Mouse (Mus musculus) brain, embryonic 14.5 days (tissue): ENCODE measurements at regions not wholly inside any gene's neighbourhood (a gene's known extent, or its start where the extent isn't known, plus 50 kb on each side); places are given as distances from the start of the nearest gene placed in this dataset.

Source experiments
- CTCF ChIP-seq: fragments of 200-500 bp; IDR thresholded peaks from 2 replicates; pipeline ENCODE4 v1.5.1; 2012; ENCODE audit warnings: inconsistent platforms, mild to moderate bottlenecking, moderate library complexity, borderline replicate concordance; ENCODE audit not compliant: insufficient read depth, insufficient read length; ENCODE audit errors: extremely low read depth
- POLR2A ChIP-seq: fragments of 200-500 bp; IDR thresholded peaks from 2 replicates; pipeline ENCODE4 v1.6.1; 2012; ENCODE audit warnings: mild to moderate bottlenecking, inconsistent platforms, borderline replicate concordance; ENCODE audit not compliant: poor library complexity, insufficient read depth, insufficient read length, severe bottlenecking; ENCODE audit errors: extremely low read depth

DNA sequence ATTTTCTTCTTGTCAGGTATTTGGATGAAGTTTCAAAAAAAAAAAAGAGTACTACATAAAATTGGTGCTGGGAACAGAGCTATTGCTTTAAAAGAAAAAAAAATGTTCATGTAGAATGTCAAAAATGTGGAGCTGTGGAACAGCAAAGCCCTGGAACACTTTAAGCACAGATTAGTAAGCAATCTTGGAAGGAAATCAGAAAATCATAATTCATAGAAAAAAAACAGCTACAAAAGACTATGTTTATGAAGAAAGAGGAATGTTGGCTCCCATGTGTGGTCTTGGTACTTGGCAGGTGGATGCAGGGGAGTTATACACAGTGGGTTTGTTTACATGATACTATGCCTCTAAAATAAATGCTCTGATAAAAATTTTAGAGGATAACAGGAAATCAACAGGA, 1555.7 kb downstream of the Efna5 start:
- TF ChIP-seq CTCF (no peak), POLR2A (no peak)
